Mouse (Mus musculus) liver, adult 2 months (tissue): ENCODE data around the gene Vcpkmt. TPM values are rescaled to one million over a fixed set of nuclear protein-coding genes. Genes with fewer than 3 reads are reported as not detected.
"Not testable (repeated sequence)": the region's sequence is repeated elsewhere in the genome, so short reads cannot be mapped to it uniquely, and the experiment has no call there.

Experiments
- DNase-seq: peaks from one replicate; pipeline ENCODE4 v3.0.0-alpha.2; 2011; ENCODE audit warnings: low read depth, low spot score; ENCODE audit errors: extremely low read depth
- H3K27ac ChIP-seq: fragments of 200-500 bp; replicated peaks from 2 replicates; pipeline ENCODE4 v1.5.1; 2012; ENCODE audit warnings: low read depth, mild to moderate bottlenecking, control low read depth, inconsistent platforms, low read length; ENCODE audit not compliant: insufficient read depth
- H3K27me3 ChIP-seq: fragments of 200-500 bp; 2 replicates; pipeline ENCODE4 v1.6.1; 2012; ENCODE audit warnings: mild to moderate bottlenecking, moderate library complexity, low read length, inconsistent platforms; ENCODE audit not compliant: control insufficient read depth, insufficient read depth
- H3K36me3 ChIP-seq: fragments of 200-500 bp; 2 replicates; pipeline ENCODE4 v1.6.1; 2012; ENCODE audit warnings: low read length, inconsistent platforms; ENCODE audit not compliant: control insufficient read depth, insufficient read depth
- H3K4me1 ChIP-seq: fragments of 200-500 bp; 2 replicates; pipeline ENCODE4 v1.6.1; 2011; ENCODE audit warnings: low read length; ENCODE audit not compliant: control insufficient read depth, insufficient read depth
- H3K4me3 ChIP-seq: fragments of 200-500 bp; 2 replicates; pipeline ENCODE4 v1.5.1; 2011; ENCODE audit warnings: low read depth, mild to moderate bottlenecking, control low read depth, low read length, moderate library complexity; ENCODE audit not compliant: insufficient read depth
- H3K79me2 ChIP-seq: fragments of 200-500 bp; 2 replicates; pipeline ENCODE4 v1.6.1; 2012; ENCODE audit warnings: inconsistent platforms, mild to moderate bottlenecking, low read length, moderate library complexity; ENCODE audit not compliant: control insufficient read depth, insufficient read depth
- H3K9ac ChIP-seq: fragments of 200-500 bp; 2 replicates; pipeline ENCODE4 v1.6.1; 2012; ENCODE audit warnings: low read depth, mild to moderate bottlenecking, control low read depth, inconsistent platforms, low read length
- CTCF ChIP-seq: fragments of 200-500 bp; IDR thresholded peaks from 2 replicates; pipeline ENCODE4 v1.5.1; 2011; ENCODE audit warnings: low read depth, low read length, control low read depth
- POLR2A ChIP-seq: fragments of 200-500 bp; IDR thresholded peaks from 2 replicates; pipeline ENCODE4 v1.6.1; 2011; ENCODE audit warnings: low read length, control low read depth; ENCODE audit not compliant: insufficient read depth; ENCODE audit errors: extremely low read depth
- WGBS: fragments of 180-500 bp; shearing (Covaris S2); methylation state at CpG from one replicate; pipeline ENCODE4 v1.1.7; 2018; 5-methylcytosine and 5-hydroxymethylcytosine counted together
- polyA plus RNA-seq: library from polyadenylated mRNA; depleted of rRNA; stranded (reverse); fragments of >200 nt; gene quantifications from 2 replicates; pipeline ENCODE4 v1.2.3, GENCODE M21; 2012; rRNA removed
- total RNA-seq: library from RNA; depleted of rRNA; stranded (reverse); fragments of >200 nt; gene quantifications from 2 replicates; pipeline ENCODE4 v1.2.3, GENCODE M21; 2014; rRNA removed

Vcpkmt gene
- total RNA-seq (2.2 and 3.0 TPM in 2 replicates), polyA plus RNA-seq (2.6 and 2.9 TPM in 2 replicates)

DNA sequence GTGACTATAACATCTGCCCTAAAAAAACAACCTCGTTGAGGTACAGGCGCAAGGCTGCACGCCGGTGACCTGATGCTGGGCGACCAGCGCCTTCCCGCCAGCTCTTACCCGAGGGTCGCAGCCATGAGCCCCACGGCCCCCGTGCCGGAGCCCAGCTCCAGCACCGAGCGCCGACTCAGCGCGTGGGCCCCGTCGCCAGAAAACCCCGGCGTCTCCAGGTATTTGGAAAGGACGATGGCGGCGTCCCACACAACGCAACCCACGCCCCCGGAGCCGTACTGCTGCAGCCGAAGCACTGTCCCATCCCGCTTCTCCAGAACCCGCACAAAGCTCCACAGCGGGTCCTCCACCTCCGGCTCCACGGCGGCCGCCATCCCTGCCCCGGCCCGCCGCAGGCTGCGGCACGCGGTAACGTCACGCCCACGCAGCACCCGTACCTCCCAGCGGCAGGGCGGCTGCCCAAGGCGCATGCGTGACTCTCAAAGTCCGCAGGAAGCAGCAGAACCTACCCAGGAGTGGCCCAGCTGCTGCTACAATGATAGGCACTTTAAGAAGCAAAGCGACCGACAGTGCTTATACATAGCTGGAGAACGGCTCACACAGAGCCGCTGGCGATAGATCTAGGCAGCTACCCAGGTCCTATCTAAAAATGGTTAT, at the start of gene Vcpkmt:
Vcpkmt (minus strand) TSS at position 416 of the 657 bp plus-strand sequence.
- DNase-seq, result peak; percentile 79
- Histone ChIP-seq H3K79me2 (no peaks in the 10 kb centered on the region), H3K27me3 (no peaks in the 10 kb centered on the region), H3K4me1 (peaks cover 5% of the 10 kb centered on the region; the same call in 1 of the 2 replicates), H3K4me3 (peak within 1 kb of the TSS; percentile 90), H3K9ac (peak within 1 kb of the TSS; percentile 82), H3K36me3 (peaks cover 12% of the 10 kb centered on the region), H3K27ac (no peak within 1 kb of the TSS)
- 0 out of 2 replicates have a peak, but pooled peaks have one; percentile 6 for TF ChIP-seq CTCF
- 0 out of 2 replicates have a peak, but pooled peaks have one; percentile 41 for TF ChIP-seq POLR2A
- WGBS, result 1% methylated on average over 56 of the region's 56 CpGs

DNA sequence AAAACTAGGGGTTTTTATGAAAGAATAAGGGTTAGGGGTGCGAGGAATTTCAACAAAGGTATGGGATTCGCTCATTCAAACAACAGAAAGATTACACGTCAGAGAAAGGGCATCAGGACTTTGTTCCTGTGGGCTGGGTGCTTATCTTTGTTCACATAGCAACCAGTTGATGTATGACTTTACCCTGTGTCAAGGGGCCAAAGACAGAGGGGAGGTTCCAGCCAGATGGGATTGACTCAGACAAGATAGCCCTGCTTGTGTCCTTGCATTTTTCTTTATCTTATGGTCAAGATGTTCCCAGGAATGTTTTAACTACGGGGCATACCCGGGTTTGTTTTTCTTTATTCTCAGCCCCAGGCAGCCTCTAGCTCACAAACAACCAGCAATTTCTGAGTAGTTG, 35.8 kb upstream of the Vcpkmt start:
- not testable (repeated sequence) for H3K4me1 ChIP-seq, DNase-seq, H3K27ac ChIP-seq, H3K9ac ChIP-seq, H3K79me2 ChIP-seq, H3K4me3 ChIP-seq, H3K27me3 ChIP-seq
- 64% methylated on average over 5 of the region's 5 CpGs for WGBS
- peaks cover 27% of the 10 kb centered on the region for H3K36me3 ChIP-seq

DNA sequence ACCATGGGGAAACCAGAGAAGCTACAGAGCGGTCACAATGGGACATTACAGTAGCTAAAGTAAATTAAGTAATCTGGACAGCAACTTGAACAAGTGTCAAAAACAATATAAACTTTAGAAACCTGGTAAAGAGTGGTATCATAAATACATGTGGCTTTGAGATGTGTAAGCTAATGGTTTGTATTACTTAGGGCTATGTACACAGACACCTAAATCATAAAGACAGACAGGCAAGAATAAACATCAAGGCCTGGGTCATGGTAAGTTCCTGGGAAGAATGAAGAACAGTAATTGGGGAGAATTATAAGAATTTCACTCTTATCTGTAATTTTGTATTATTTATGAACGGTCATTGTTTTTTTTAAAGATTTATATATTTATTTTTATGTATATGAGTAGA, 21.5 kb upstream of the Vcpkmt start:
- H3K4me3 ChIP-seq, result no peak overlapping the region
- H3K9ac ChIP-seq, result no peak overlapping the region
- no peak overlapping the region for H3K27ac ChIP-seq
- TF ChIP-seq CTCF (no peak), POLR2A (no peak)
- no peaks in the 10 kb centered on the region for H3K4me1 ChIP-seq
- H3K27me3 ChIP-seq, result no peaks in the 10 kb centered on the region
- H3K79me2 ChIP-seq, result no peaks in the 10 kb centered on the region
- H3K36me3 ChIP-seq, result peaks cover 27% of the 10 kb centered on the region
- DNase-seq, result no peak
- WGBS, result 96% methylated on average over 2 of the region's 2 CpGs

DNA sequence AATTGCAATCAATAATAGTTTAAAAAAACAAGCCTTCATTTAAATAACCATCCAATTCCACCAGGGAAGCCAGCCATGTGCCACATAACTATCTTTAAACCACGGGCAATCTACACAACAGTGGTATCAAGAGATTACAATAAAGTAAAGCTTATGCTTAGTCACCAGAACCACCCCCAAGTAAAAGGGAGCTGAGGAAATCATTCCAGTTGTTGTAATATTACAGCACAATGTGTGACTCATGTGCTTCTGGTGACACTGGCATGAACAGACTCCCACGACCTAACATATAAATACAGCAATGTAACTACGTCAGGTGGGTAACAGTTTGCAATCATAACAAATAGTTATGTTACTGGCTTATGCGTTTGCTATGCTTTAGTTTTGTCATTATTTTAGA, 14.6 kb upstream of the Vcpkmt start:
- Histone ChIP-seq H3K27ac (no peak overlapping the region), H3K4me3 (no peak overlapping the region), H3K79me2 (no peaks in the 10 kb centered on the region), H3K9ac (no peak overlapping the region), H3K27me3 (no peaks in the 10 kb centered on the region), H3K36me3 (peaks cover 24% of the 10 kb centered on the region), H3K4me1 (no peaks in the 10 kb centered on the region)
- TF ChIP-seq POLR2A (no peak), CTCF (no peak)
- no peak for DNase-seq
- WGBS, result 93% methylated on average over 4 of the region's 4 CpGs

DNA sequence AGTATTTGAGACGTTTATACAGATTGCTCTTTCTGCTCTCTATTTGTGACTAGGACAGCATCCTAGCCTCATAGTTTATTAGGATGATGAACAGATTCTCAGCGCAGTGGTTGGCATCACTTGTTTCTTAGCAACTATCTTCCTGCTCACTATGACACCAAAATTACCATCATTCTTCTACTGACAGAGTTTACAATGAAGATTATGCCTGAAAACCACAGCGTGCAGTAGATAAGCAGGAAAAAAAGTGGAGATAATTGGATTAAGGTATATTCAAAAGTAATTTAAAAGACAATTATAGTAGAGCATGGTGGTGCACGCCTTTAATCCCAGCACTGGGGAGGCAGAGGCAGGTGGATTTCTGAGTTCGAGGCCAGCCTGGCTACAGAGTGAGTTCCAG, 10.3 kb upstream of the Vcpkmt start:
- no peak overlapping the region for H3K4me3 ChIP-seq
- DNase-seq, result no peak
- no peak overlapping the region for H3K27ac ChIP-seq
- WGBS, result 93% methylated on average over 5 of the region's 5 CpGs
- no peaks in the 10 kb centered on the region for H3K27me3 ChIP-seq
- H3K4me1 ChIP-seq, result no peaks in the 10 kb centered on the region
- TF ChIP-seq POLR2A (no peak), CTCF (no peak)
- H3K79me2 ChIP-seq, result no peaks in the 10 kb centered on the region
- H3K36me3 ChIP-seq, result peaks cover 25% of the 10 kb centered on the region
- H3K9ac ChIP-seq, result no peak overlapping the region

DNA sequence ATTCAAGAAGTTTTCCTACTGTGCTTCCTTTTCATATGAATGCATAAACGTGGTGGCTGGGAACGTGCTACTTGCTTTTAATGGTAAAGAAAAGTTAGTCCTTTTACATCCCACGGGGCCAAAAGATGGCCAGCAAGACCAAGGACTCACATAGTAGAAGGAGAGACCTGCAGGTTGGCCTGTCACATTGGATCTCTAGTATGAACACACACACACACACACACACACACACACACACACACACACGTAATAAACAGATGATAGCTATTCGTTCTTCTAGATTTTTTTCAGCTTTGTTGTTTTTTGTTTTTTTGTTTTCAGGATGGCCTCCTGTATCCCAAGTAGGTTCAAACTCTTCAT, 422 bp upstream of the Vcpkmt start:
- no peak for TF ChIP-seq CTCF
- no peak for TF ChIP-seq POLR2A
- Histone ChIP-seq H3K79me2 (no peaks in the 10 kb centered on the region), H3K4me1 (peaks cover 5% of the 10 kb centered on the region; the same call in 1 of the 2 replicates), H3K36me3 (peaks cover 15% of the 10 kb centered on the region), H3K9ac (no peak overlapping the region), H3K27me3 (no peaks in the 10 kb centered on the region), H3K27ac (no peak overlapping the region), H3K4me3 (no peak overlapping the region)
- no peak for DNase-seq
- WGBS, result 43% methylated on average over 5 of the region's 5 CpGs
